In genomic region chr2:78392425-78392824, GRCm38 (mm10) we compare ENCODE assay signal across 20 mouse cellular contexts.
"Had no signal": no experiment of that assay in that cellular context is flagged by ENCODE, and none has a peak within 500 bp of the region (broad histone marks: within the 10 kb centered on the region; RNA-seq: fewer than 3 reads in every experiment).

No protein-coding gene starts in this region.

- DNase-seq: kidney, adult 18-20 months; kidney, adult 9 months; kidney, postnatal 14 days; kidney, postnatal 4 days; left cerebral cortex, postnatal 4 days; liver, postnatal 0 days; lung, embryonic 14.5 days; lung, postnatal 36 days; thymus, adult 2 months; thymus, postnatal 14 days; thymus, postnatal 4 days had no signal

- H3K4me2 ChIP-seq: limb, embryonic 12.5 days; limb, embryonic 15.5 days; liver, embryonic 11.5 days; lung, embryonic 14.5 days; midbrain, embryonic 15.5 days had no signal

- H3K4me3 ChIP-seq: limb, embryonic 12.5 days; limb, embryonic 15.5 days; megakaryocyte, embryonic 14.5 days; midbrain, embryonic 15.5 days had no signal

- H3K27me3 ChIP-seq: limb, embryonic 12.5 days; limb, embryonic 15.5 days; megakaryocyte, embryonic 14.5 days; midbrain, embryonic 15.5 days had no signal

- H3K9ac ChIP-seq: limb, embryonic 12.5 days; limb, embryonic 15.5 days; liver, embryonic 14.5 days; liver, postnatal 0 days; lung, embryonic 14.5 days; midbrain, embryonic 15.5 days had no signal

- H3K4me1 ChIP-seq: limb, embryonic 15.5 days; megakaryocyte, embryonic 14.5 days; midbrain, embryonic 15.5 days had no signal

- H3K9me3 ChIP-seq: limb, embryonic 12.5 days; limb, embryonic 15.5 days; megakaryocyte, embryonic 14.5 days; midbrain, embryonic 15.5 days had no signal

- ATAC-seq: inflammation-experienced regulatory T-cells, adult 6 months; intestine, embryonic 16.5 days; liver, postnatal 0 days; lung, postnatal 0 days; midbrain, embryonic 15.5 days had no signal

- H3K27ac ChIP-seq: limb, embryonic 12.5 days; limb, embryonic 15.5 days; liver, embryonic 14.5 days; midbrain, embryonic 15.5 days had no signal

- H3K36me3 ChIP-seq: limb, embryonic 12.5 days; limb, embryonic 15.5 days; midbrain, embryonic 15.5 days had no signal
